Mouse (Mus musculus): Measurements from ENCODE around the gene Syt1.

DNA sequence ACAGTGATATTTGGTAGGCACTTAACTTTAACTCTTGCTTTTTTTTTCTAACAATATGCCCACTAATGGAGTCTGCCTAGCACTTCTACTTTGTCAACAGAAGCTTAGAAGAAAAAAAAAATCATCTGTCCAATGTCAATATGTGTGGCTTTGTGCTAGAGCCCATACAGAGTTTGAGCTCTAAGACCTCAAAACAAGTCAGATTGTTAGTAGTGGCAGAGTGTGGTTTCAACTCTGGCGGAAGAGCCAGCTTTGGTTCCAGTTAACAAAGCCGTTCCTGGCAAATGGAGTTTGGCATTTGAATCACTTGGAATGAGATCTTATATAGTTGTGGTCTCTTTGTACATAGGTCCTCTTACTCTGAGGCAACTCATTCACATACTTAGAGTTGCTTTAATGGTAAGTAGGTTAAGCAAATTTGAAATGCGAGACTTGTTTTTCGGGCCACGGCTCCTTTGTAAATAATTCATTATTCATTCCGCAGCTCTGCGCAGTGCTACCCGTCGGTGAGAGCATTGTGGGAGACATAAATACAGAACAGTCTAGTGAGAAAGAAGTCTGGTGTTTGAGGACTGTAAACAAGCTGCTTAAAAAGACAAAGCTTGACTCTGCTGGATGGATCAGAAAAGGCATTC is 429.9 kb downstream of the Syt1 start:
- TF ChIP-seq CTCF (IDR thresholded peaks at IDR 0.05; ENCODE audit: extremely low read depth, insufficient read length, insufficient replicate concordance, low read depth, low read length) = no peak
- TF ChIP-seq POLR2A (IDR thresholded peaks at IDR 0.05; ENCODE audit: low read depth, low read length) = no peak
